Mouse (Mus musculus) thymus, adult 2 months (tissue): ENCODE results near the gene Tstd1.

Source experiments
- CTCF ChIP-seq: fragments of 200-500 bp; IDR thresholded peaks from 2 replicates; pipeline ENCODE4 v1.5.1; 2012; ENCODE audit warnings: mild to moderate bottlenecking, control low read depth, low read length, moderate library complexity, borderline replicate concordance; ENCODE audit not compliant: control insufficient read depth, poor library complexity, insufficient read depth; ENCODE audit errors: extremely low read depth
- POLR2A ChIP-seq: fragments of 200-500 bp; IDR thresholded peaks from 2 replicates; pipeline ENCODE4 v1.6.1; 2012; ENCODE audit warnings: mild to moderate bottlenecking, low read length, control low read depth, moderate library complexity; ENCODE audit not compliant: control insufficient read depth, poor library complexity, insufficient read depth; ENCODE audit errors: extremely low read depth

- TF ChIP-seq POLR2A (no peak), CTCF (no peak)
Observed at GRCm38 (mm10) chr1:171419905-171420304, 1.2 kb downstream of the Tstd1 start.
